Mouse (Mus musculus): ENCODE measurements around the gene Dtx2.
"Not testable (repeated sequence)": the region's sequence is repeated elsewhere in the genome, so short reads cannot be mapped to it uniquely, and the experiment has no call there.

GRCm38 (mm10) chr5:136048541-136048940 is 53.9 kb downstream of the Dtx2 start:
- TF ChIP-seq USF1 (IDR thresholded peaks at IDR 0.05; ENCODE audit: low read depth); CEBPB (IDR thresholded peaks at IDR 0.05; ENCODE audit: low read depth); MYOG (IDR thresholded peaks at IDR 0.05; ENCODE audit: control insufficient read depth, extremely low read depth, insufficient read length); CTCF (IDR thresholded peaks at IDR 0.05; ENCODE audit: control insufficient read depth, insufficient read depth, insufficient read length); MAX (IDR thresholded peaks at IDR 0.05); MYOD1 (IDR thresholded peaks at IDR 0.05; ENCODE audit: control insufficient read depth, insufficient read length, low read depth): not testable (repeated sequence)
